20 mouse cellular contexts compared by ENCODE assay signal in the genomic region with DNA sequence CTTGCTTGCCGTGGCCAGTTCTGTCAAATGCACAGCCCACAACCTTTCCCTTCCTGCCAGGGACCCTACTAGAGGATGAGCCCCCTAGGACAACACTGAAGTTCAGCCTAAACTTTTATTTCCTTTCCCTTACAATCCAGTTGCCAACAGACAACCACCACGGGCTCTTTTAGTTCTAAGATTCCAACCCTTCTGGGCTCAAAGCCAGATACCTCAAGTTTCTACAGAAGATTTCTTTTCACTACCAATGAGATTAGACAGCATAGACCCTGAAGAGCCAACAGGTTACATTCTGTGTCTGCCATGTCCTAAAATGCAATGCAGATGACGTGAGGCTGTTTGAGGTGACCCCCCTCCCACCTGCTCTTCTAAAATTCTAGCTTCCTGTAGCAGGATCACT.
DNase-seq lines count a peak whose midpoint lies in the region; ATAC-seq and TF ChIP-seq lines count a peak whose summit lies in the region.
"Had no signal": no experiment of that assay in that cellular context is flagged by ENCODE, and none has a peak within 500 bp of the region (broad histone marks: within the 10 kb centered on the region; RNA-seq: fewer than 3 reads in every experiment).

No protein-coding gene starts in this region.

- DNase-seq in forebrain, embryonic 14.5 days (ENCODE audit: low spot score): peak; percentile 18
- no peak for DNase-seq in heart, postnatal 36 days
- peak; percentile 50 for DNase-seq in 416B (ENCODE audit: low read depth)
- DNase-seq in limb, embryonic 14.5 days (ENCODE audit: low spot score): peak; percentile 67
- no peak for DNase-seq in hindbrain, embryonic 10.5 days (ENCODE audit: low spot score)
- DNase-seq: adrenal gland, postnatal 14 days; cerebellum, adult 18-20 months; cerebellum, postnatal 36 days; gastrocnemius, postnatal 36 days; right cerebral cortex, postnatal 25 days; thymus, postnatal 25 days had no signal

- ATAC-seq in forebrain, embryonic 14.5 days: no peak
- no peak for ATAC-seq in forebrain, embryonic 13.5 days
- no peak for ATAC-seq in heart, embryonic 16.5 days (replicated peaks; ENCODE audit: extremely low read depth, insufficient read depth, low FRiP score)
- ATAC-seq in limb, embryonic 14.5 days (ENCODE audit: low FRiP score, low read depth): peak; percentile 32; the same call in 1 of the 2 replicates
- ATAC-seq in hindbrain, embryonic 12.5 days (ENCODE audit: low FRiP score): no peak
- ATAC-seq: inflammation-experienced regulatory T-cells, adult 6 months; liver, embryonic 12.5 days had no signal

- H3K4me1 ChIP-seq in forebrain, embryonic 14.5 days (ENCODE audit: control insufficient read depth, insufficient read depth, low read length): no peaks in the 10 kb centered on the region
- H3K4me1 ChIP-seq in forebrain, embryonic 13.5 days: 0 out of 2 replicates have a peak, but pooled peaks cover 3% of the 10 kb centered on the region
- peaks cover 71% of the 10 kb centered on the region for H3K4me1 ChIP-seq in heart, embryonic 16.5 days (ENCODE audit: control insufficient read depth, insufficient read depth, low read length)
- peaks cover 8% of the 10 kb centered on the region; the same call in 1 of the 2 replicates for H3K4me1 ChIP-seq in limb, embryonic 14.5 days (ENCODE audit: control insufficient read depth, insufficient read depth, low read length)
- H3K4me1 ChIP-seq in hindbrain, embryonic 10.5 days (replicated peaks): peaks cover 42% of the 10 kb centered on the region
- no peaks in the 10 kb centered on the region for H3K4me1 ChIP-seq in hindbrain, embryonic 12.5 days

- H3K4me3 ChIP-seq in forebrain, embryonic 14.5 days (ENCODE audit: low read depth, low read length): no peak overlapping the region
- no peak overlapping the region for H3K4me3 ChIP-seq in forebrain, embryonic 13.5 days
- H3K4me3 ChIP-seq in heart, embryonic 16.5 days (ENCODE audit: low read length): no peak overlapping the region
- H3K4me3 ChIP-seq in limb, embryonic 14.5 days (replicated peaks; ENCODE audit: low read length): no peak overlapping the region
- H3K4me3 ChIP-seq in hindbrain, embryonic 10.5 days: no peak overlapping the region
- no peak overlapping the region for H3K4me3 ChIP-seq in hindbrain, embryonic 12.5 days
- H3K4me3 ChIP-seq: forebrain, embryonic 10.5 days; liver, embryonic 12.5 days; megakaryocyte, embryonic 14.5 days; neural tube, embryonic 13.5 days had no signal

- TF ChIP-seq POLR2A in limb, embryonic 14.5 days (IDR thresholded peaks at IDR 0.05; ENCODE audit: borderline replicate concordance, extremely low read depth, insufficient read depth, insufficient read length): no peak

- H3K27ac ChIP-seq in forebrain, embryonic 14.5 days (ENCODE audit: low read depth, low read length): no peak overlapping the region
- no peak overlapping the region for H3K27ac ChIP-seq in forebrain, embryonic 13.5 days
- H3K27ac ChIP-seq in heart, embryonic 16.5 days (ENCODE audit: low read length): peak overlapping the region; percentile 34; the same call in 1 of the 2 replicates
- H3K27ac ChIP-seq in limb, embryonic 14.5 days (replicated peaks; ENCODE audit: low read depth, low read length): no peak overlapping the region
- H3K27ac ChIP-seq in hindbrain, embryonic 10.5 days: no peak overlapping the region
- H3K27ac ChIP-seq in hindbrain, embryonic 12.5 days: no peak overlapping the region
- H3K27ac ChIP-seq: forebrain, embryonic 10.5 days; liver, embryonic 12.5 days; neural tube, embryonic 13.5 days; stomach, postnatal 0 days had no signal

- no peak overlapping the region for H3K4me2 ChIP-seq in forebrain, embryonic 14.5 days (ENCODE audit: low read length)
- H3K4me2 ChIP-seq in forebrain, embryonic 13.5 days: no peak overlapping the region
- no peak overlapping the region for H3K4me2 ChIP-seq in heart, embryonic 16.5 days (ENCODE audit: low read depth, low read length)
- H3K4me2 ChIP-seq in limb, embryonic 14.5 days (replicated peaks; ENCODE audit: low read depth, low read length, severe bottlenecking): no peak overlapping the region
- H3K4me2 ChIP-seq in hindbrain, embryonic 12.5 days (replicated peaks): no peak overlapping the region
- H3K4me2 ChIP-seq: liver, embryonic 12.5 days; neural tube, embryonic 13.5 days had no signal

- intact Hi-C loops in heart, postnatal 36 days (cut with DNase I): no loop called here

- WGBS in forebrain, embryonic 14.5 days: 47% methylated on average over 3 of the region's 3 CpGs
- 54% methylated on average over 3 of the region's 3 CpGs for WGBS in forebrain, embryonic 13.5 days
- 14% methylated on average over 3 of the region's 3 CpGs for WGBS in heart, embryonic 16.5 days
- WGBS in limb, embryonic 14.5 days: 33% methylated on average over 3 of the region's 3 CpGs
- WGBS in hindbrain, embryonic 10.5 days: 83% methylated on average over 3 of the region's 3 CpGs
- WGBS in hindbrain, embryonic 12.5 days: 80% methylated on average over 3 of the region's 3 CpGs

- no peak overlapping the region for H3K9ac ChIP-seq in forebrain, embryonic 14.5 days (ENCODE audit: low read length)
- no peak overlapping the region for H3K9ac ChIP-seq in forebrain, embryonic 13.5 days
- no peak overlapping the region for H3K9ac ChIP-seq in heart, embryonic 16.5 days (ENCODE audit: low read length)
- H3K9ac ChIP-seq in limb, embryonic 14.5 days (ENCODE audit: low read depth, low read length, severe bottlenecking): no peak overlapping the region
- no peak overlapping the region for H3K9ac ChIP-seq in hindbrain, embryonic 12.5 days
- H3K9ac ChIP-seq: liver, embryonic 12.5 days; neural tube, embryonic 13.5 days had no signal

- no peaks in the 10 kb centered on the region for H3K36me3 ChIP-seq in forebrain, embryonic 14.5 days (ENCODE audit: control insufficient read depth, insufficient read depth, low read length)
- no peaks in the 10 kb centered on the region for H3K36me3 ChIP-seq in forebrain, embryonic 13.5 days (ENCODE audit: poor library complexity, severe bottlenecking)
- no peaks in the 10 kb centered on the region for H3K36me3 ChIP-seq in heart, embryonic 16.5 days (ENCODE audit: control insufficient read depth, insufficient read depth)
- no peaks in the 10 kb centered on the region for H3K36me3 ChIP-seq in limb, embryonic 14.5 days (ENCODE audit: control insufficient read depth, insufficient read depth, low read length)
- H3K36me3 ChIP-seq in hindbrain, embryonic 10.5 days: no peaks in the 10 kb centered on the region
- H3K36me3 ChIP-seq in hindbrain, embryonic 12.5 days: no peaks in the 10 kb centered on the region
- H3K36me3 ChIP-seq: forebrain, embryonic 10.5 days; neural tube, embryonic 13.5 days had no signal

- no peaks in the 10 kb centered on the region for H3K27me3 ChIP-seq in forebrain, embryonic 14.5 days (replicated peaks; ENCODE audit: control insufficient read depth, insufficient read depth, low read length)
- H3K27me3 ChIP-seq in forebrain, embryonic 13.5 days: no peaks in the 10 kb centered on the region
- no peaks in the 10 kb centered on the region for H3K27me3 ChIP-seq in heart, embryonic 16.5 days (ENCODE audit: control insufficient read depth, insufficient read depth, low read length)
- no peaks in the 10 kb centered on the region for H3K27me3 ChIP-seq in limb, embryonic 14.5 days (ENCODE audit: control insufficient read depth, insufficient read depth, low read length)
- H3K27me3 ChIP-seq in hindbrain, embryonic 10.5 days (ENCODE audit: insufficient read depth, poor library complexity, severe bottlenecking): no peaks in the 10 kb centered on the region
- no peaks in the 10 kb centered on the region for H3K27me3 ChIP-seq in hindbrain, embryonic 12.5 days
- H3K27me3 ChIP-seq: liver, embryonic 12.5 days; neural tube, embryonic 13.5 days had no signal

- H3K9me3 ChIP-seq in forebrain, embryonic 14.5 days (replicated peaks; ENCODE audit: control insufficient read depth, low read length): no peaks in the 10 kb centered on the region
- no peaks in the 10 kb centered on the region for H3K9me3 ChIP-seq in forebrain, embryonic 13.5 days (replicated peaks)
- no peaks in the 10 kb centered on the region for H3K9me3 ChIP-seq in heart, embryonic 16.5 days (replicated peaks; ENCODE audit: control insufficient read depth, low read length)
- H3K9me3 ChIP-seq in limb, embryonic 14.5 days (ENCODE audit: control insufficient read depth, low read length): no peaks in the 10 kb centered on the region
- no peaks in the 10 kb centered on the region for H3K9me3 ChIP-seq in hindbrain, embryonic 10.5 days
- no peaks in the 10 kb centered on the region for H3K9me3 ChIP-seq in hindbrain, embryonic 12.5 days (replicated peaks)
- H3K9me3 ChIP-seq: forebrain, embryonic 10.5 days; liver, embryonic 12.5 days; megakaryocyte, embryonic 14.5 days; neural tube, embryonic 13.5 days had no signal

Comparison
In these comparisons a context has a peak if more than half of its experiments do, and no peak if none do; other contexts are left out.
1. DNase-seq: peak in forebrain, embryonic 14.5 days (single experiment), 416B (single experiment) and limb, embryonic 14.5 days (single experiment); none in heart, postnatal 36 days (0 of 2) and hindbrain, embryonic 10.5 days (single experiment).